8 mouse cellular contexts compared by ENCODE assay signal in genomic region chr6:100704574-100705365, GRCm38 (mm10). TPM values are rescaled to one million over a fixed set of nuclear protein-coding genes. Genes with fewer than 3 reads are reported as not detected.
DNase-seq lines count a peak whose midpoint lies in the region; ATAC-seq and TF ChIP-seq lines count a peak whose summit lies in the region.

Gene Gxylt2 (plus strand): TSS chr6:100704734.

- peak within 1 kb of the TSS; percentile 60 for H3K4me3 ChIP-seq in hindbrain, embryonic 15.5 days
- peak within 1 kb of the TSS; percentile 74 for H3K4me3 ChIP-seq in midbrain, postnatal 0 days (ENCODE audit: low read depth, low read length)

- peak; percentile 31 for DNase-seq in adrenal gland, adult 2 months
- DNase-seq in adrenal gland, adult 18-20 months (ENCODE audit: low spot score in 2 of 2) = no peak
- DNase-seq in adrenal gland, postnatal 36 days = peak; percentile 31 to 42
- DNase-seq in frontal cortex, postnatal 36 days (ENCODE audit: low spot score in 2 of 2) = peak; percentile 29 to 38
- peak; percentile 47 for DNase-seq in left cerebral cortex, postnatal 4 days
- DNase-seq in midbrain, postnatal 0 days (ENCODE audit: low spot score) = peak; percentile 61
- peak; percentile 53 for DNase-seq in testis, postnatal 14 days (ENCODE audit: low spot score)

- H3K4me1 ChIP-seq in hindbrain, embryonic 15.5 days (replicated peaks) = peaks cover 17% of the 10 kb centered on the region
- H3K4me1 ChIP-seq in midbrain, postnatal 0 days (ENCODE audit: insufficient read depth, low read length) = no peaks in the 10 kb centered on the region; the same call in 1 of the 2 replicates

- no peaks in the 10 kb centered on the region for H3K36me3 ChIP-seq in hindbrain, embryonic 15.5 days
- H3K36me3 ChIP-seq in midbrain, postnatal 0 days (ENCODE audit: insufficient read depth, low read length) = no peaks in the 10 kb centered on the region

- no peak within 1 kb of the TSS for H3K27ac ChIP-seq in hindbrain, embryonic 15.5 days (replicated peaks)
- no peak within 1 kb of the TSS for H3K27ac ChIP-seq in midbrain, postnatal 0 days (ENCODE audit: low read depth, low read length)

- H3K27me3 ChIP-seq in hindbrain, embryonic 15.5 days = peaks cover 28% of the 10 kb centered on the region
- H3K27me3 ChIP-seq in midbrain, postnatal 0 days (ENCODE audit: insufficient read depth, low read length) = peaks cover 22% of the 10 kb centered on the region; the same call in 1 of the 2 replicates

- under 1% methylated on average over 61 of the region's 77 CpGs for WGBS in hindbrain, embryonic 15.5 days
- 1% methylated on average over 66 of the region's 77 CpGs for WGBS in midbrain, postnatal 0 days

- TF ChIP-seq CTCF in midbrain, postnatal 0 days (IDR thresholded peaks at IDR 0.05) = no peak

- peak; percentile 91 for ATAC-seq in hindbrain, embryonic 15.5 days (ENCODE audit: low FRiP score, low read depth)
- peak; percentile 85; the same call in 1 of the 2 replicates for ATAC-seq in midbrain, postnatal 0 days (ENCODE audit: low FRiP score)

- peak within 1 kb of the TSS; percentile 44 for H3K9ac ChIP-seq in hindbrain, embryonic 15.5 days
- peak within 1 kb of the TSS; percentile 67 for H3K9ac ChIP-seq in midbrain, postnatal 0 days (replicated peaks; ENCODE audit: low read length, poor library complexity, severe bottlenecking)

- peak within 1 kb of the TSS; percentile 94 for H3K4me2 ChIP-seq in hindbrain, embryonic 15.5 days
- H3K4me2 ChIP-seq in midbrain, postnatal 0 days (ENCODE audit: low read depth, low read length, poor library complexity, severe bottlenecking) = peak within 1 kb of the TSS; percentile 98

- intact Hi-C loops in left cerebral cortex, postnatal 4 days (cut with DNase I) = no loop called here

- no peaks in the 10 kb centered on the region for H3K9me3 ChIP-seq in hindbrain, embryonic 15.5 days
- no peaks in the 10 kb centered on the region for H3K9me3 ChIP-seq in midbrain, postnatal 0 days (ENCODE audit: low read length)

RNA-seq across cellular contexts. Expression of gene Gxylt2, which starts in this region (rescaled TPM):
- under 1 TPM; 0.40 to 0.73 TPM for total RNA-seq in adrenal gland, adult 2 months (2021)
- polyA plus RNA-seq in adrenal gland, adult 2 months (2012; rRNA removed) = 1.1 and 2.9 TPM in 2 replicates
- total RNA-seq in adrenal gland, adult 18-20 months (2021) = under 1 TPM; 0.30 to 0.80 TPM
- under 1 TPM; 0.69 to 0.83 TPM for total RNA-seq in adrenal gland, postnatal 36 days (2021)
- polyA plus RNA-seq in hindbrain, embryonic 15.5 days (2015; fragmentation: Nextera tagmentation; extraction: Ambion mirVana) = 2.1 and 2.5 TPM in 2 replicates
- total RNA-seq in left cerebral cortex, postnatal 4 days (2021) = 1 to 10 TPM; 2.1 to 2.7 TPM
- 3.1 and 3.2 TPM in 2 replicates for total RNA-seq in midbrain, postnatal 0 days (2014; rRNA removed)
- polyA plus RNA-seq in midbrain, postnatal 0 days (2015; fragmentation: Nextera tagmentation; extraction: Ambion mirVana) = 1.8 and 2.0 TPM in 2 replicates

Comparison
In these comparisons a context has a peak if more than half of its experiments do, and no peak if none do; other contexts are left out.
1. DNase-seq: peak in adrenal gland, adult 2 months (single experiment), frontal cortex, postnatal 36 days (2 of 2), left cerebral cortex, postnatal 4 days (single experiment), midbrain, postnatal 0 days (single experiment) and testis, postnatal 14 days (single experiment); none in adrenal gland, adult 18-20 months (0 of 2).
2. Peak in DNase-seq in adrenal gland, postnatal 36 days; RNA of the gene not detected or under 1 TPM.